Comparison of ENCODE assay signal across 18 mouse cellular contexts in the genomic region with DNA sequence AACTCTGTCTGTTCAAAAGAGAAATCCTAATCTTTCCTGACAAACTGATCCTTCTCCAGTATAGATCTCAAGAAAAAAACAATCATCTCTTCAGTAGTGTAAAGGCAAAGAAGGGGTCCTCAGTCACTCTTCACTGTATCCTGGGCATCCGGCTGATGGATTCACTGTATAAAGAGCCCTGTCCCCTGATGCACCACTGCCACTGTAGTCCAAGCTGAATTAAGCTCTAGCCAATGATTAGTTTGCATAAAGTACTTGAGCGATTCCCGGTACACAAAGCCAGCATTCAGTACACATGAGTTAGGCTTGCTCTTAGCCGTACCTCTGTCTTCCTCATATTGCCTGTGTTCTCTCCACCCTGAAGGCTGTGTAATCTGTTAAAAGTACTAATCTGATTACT.
DNase-seq lines count a peak whose midpoint lies in the region; ATAC-seq lines count a peak whose summit lies in the region.
"Had no signal": no experiment of that assay in that cellular context is flagged by ENCODE, and none has a peak within 500 bp of the region (broad histone marks: within the 10 kb centered on the region; RNA-seq: fewer than 3 reads in every experiment).

No protein-coding gene starts in this region.

- H3K9ac ChIP-seq in hindbrain, embryonic 13.5 days, result no peak overlapping the region
- H3K9ac ChIP-seq in hindbrain, embryonic 11.5 days (ENCODE audit: low read depth, low read length), result no peak overlapping the region
- H3K9ac ChIP-seq in hindbrain, embryonic 15.5 days, result no peak overlapping the region
- no peak overlapping the region for H3K9ac ChIP-seq in midbrain, embryonic 15.5 days
- H3K9ac ChIP-seq: heart, embryonic 15.5 days; limb, embryonic 12.5 days; liver, embryonic 13.5 days; lung, embryonic 15.5 days had no signal

- intact Hi-C loops in gastrocnemius, postnatal 36 days (cut with DNase I), result no loop called here

- 0 out of 2 replicates have a peak, but pooled peaks have one; percentile 49 for ATAC-seq in hindbrain, embryonic 13.5 days (ENCODE audit: low FRiP score)
- ATAC-seq in hindbrain, embryonic 11.5 days (ENCODE audit: low FRiP score), result no peak
- ATAC-seq in hindbrain, embryonic 15.5 days (ENCODE audit: low FRiP score, low read depth), result 0 out of 2 replicates have a peak, but pooled peaks have one; percentile 45
- ATAC-seq in midbrain, embryonic 15.5 days (replicated peaks), result no peak
- ATAC-seq: intestine, postnatal 0 days had no signal

- peak overlapping the region; percentile 45 for H3K27ac ChIP-seq in hindbrain, embryonic 13.5 days
- H3K27ac ChIP-seq in hindbrain, embryonic 11.5 days (ENCODE audit: low read depth, low read length), result no peak overlapping the region
- peak overlapping the region; percentile 52; the same call in 1 of the 2 replicates for H3K27ac ChIP-seq in hindbrain, embryonic 15.5 days (replicated peaks)
- peak overlapping the region; percentile 55 for H3K27ac ChIP-seq in midbrain, embryonic 15.5 days
- H3K27ac ChIP-seq: heart, embryonic 15.5 days; limb, embryonic 12.5 days; liver, embryonic 13.5 days; lung, embryonic 15.5 days; macrophage had no signal

- WGBS in hindbrain, embryonic 13.5 days, result 29% methylated on average over 4 of the region's 4 CpGs
- 44% methylated on average over 4 of the region's 4 CpGs for WGBS in hindbrain, embryonic 11.5 days
- WGBS in hindbrain, embryonic 15.5 days, result 26% methylated on average over 4 of the region's 4 CpGs
- 5% methylated on average over 4 of the region's 4 CpGs for WGBS in midbrain, embryonic 15.5 days

- no peaks in the 10 kb centered on the region for H3K9me3 ChIP-seq in hindbrain, embryonic 13.5 days
- H3K9me3 ChIP-seq in hindbrain, embryonic 11.5 days (ENCODE audit: control insufficient read depth, low read length), result no peaks in the 10 kb centered on the region
- H3K9me3 ChIP-seq in hindbrain, embryonic 15.5 days, result no peaks in the 10 kb centered on the region
- H3K9me3 ChIP-seq in midbrain, embryonic 15.5 days, result no peaks in the 10 kb centered on the region
- H3K9me3 ChIP-seq: heart, embryonic 15.5 days; liver, embryonic 13.5 days; lung, embryonic 15.5 days had no signal

- H3K27me3 ChIP-seq in hindbrain, embryonic 13.5 days, result no peaks in the 10 kb centered on the region
- H3K27me3 ChIP-seq in hindbrain, embryonic 11.5 days (ENCODE audit: control insufficient read depth, insufficient read depth, low read length), result no peaks in the 10 kb centered on the region
- H3K27me3 ChIP-seq in hindbrain, embryonic 15.5 days, result no peaks in the 10 kb centered on the region
- H3K27me3 ChIP-seq in midbrain, embryonic 15.5 days (replicated peaks), result no peaks in the 10 kb centered on the region
- H3K27me3 ChIP-seq: heart, embryonic 15.5 days; limb, embryonic 12.5 days; liver, embryonic 13.5 days had no signal

- H3K4me1 ChIP-seq in hindbrain, embryonic 13.5 days (replicated peaks), result peaks cover 22% of the 10 kb centered on the region
- H3K4me1 ChIP-seq in hindbrain, embryonic 11.5 days (replicated peaks; ENCODE audit: control insufficient read depth, insufficient read depth, low read length), result no peaks in the 10 kb centered on the region; the same call in 1 of the 2 replicates
- peaks cover 19% of the 10 kb centered on the region for H3K4me1 ChIP-seq in hindbrain, embryonic 15.5 days (replicated peaks)
- H3K4me1 ChIP-seq in midbrain, embryonic 15.5 days, result peaks cover 18% of the 10 kb centered on the region
- H3K4me1 ChIP-seq: heart, embryonic 15.5 days; liver, embryonic 13.5 days had no signal

- H3K4me3 ChIP-seq in hindbrain, embryonic 13.5 days, result no peak overlapping the region
- H3K4me3 ChIP-seq in hindbrain, embryonic 11.5 days (ENCODE audit: low read depth, low read length), result no peak overlapping the region
- no peak overlapping the region for H3K4me3 ChIP-seq in hindbrain, embryonic 15.5 days
- no peak overlapping the region for H3K4me3 ChIP-seq in midbrain, embryonic 15.5 days
- H3K4me3 ChIP-seq: heart, embryonic 15.5 days; limb, embryonic 12.5 days; liver, embryonic 13.5 days; lung, embryonic 15.5 days had no signal

- H3K36me3 ChIP-seq in hindbrain, embryonic 13.5 days, result peaks cover 7% of the 10 kb centered on the region; the same call in 1 of the 2 replicates
- H3K36me3 ChIP-seq in hindbrain, embryonic 11.5 days (ENCODE audit: control insufficient read depth, insufficient read depth, low read length), result no peaks in the 10 kb centered on the region
- 0 out of 2 replicates have a peak, but pooled peaks cover 2% of the 10 kb centered on the region for H3K36me3 ChIP-seq in hindbrain, embryonic 15.5 days
- H3K36me3 ChIP-seq in midbrain, embryonic 15.5 days (replicated peaks), result no peaks in the 10 kb centered on the region
- H3K36me3 ChIP-seq: limb, embryonic 12.5 days; liver, embryonic 13.5 days; lung, embryonic 15.5 days had no signal

- peak; percentile 14 for DNase-seq in embryo, embryonic 9.5 days (ENCODE audit: extremely low spot score)
- no peak for DNase-seq in embryo, embryonic 10.5 days (ENCODE audit: low spot score)
- DNase-seq in hindbrain, embryonic 11.5 days (ENCODE audit: low spot score), result no peak
- DNase-seq in gastrocnemius, postnatal 36 days, result no peak
- DNase-seq in liver, result no peak
- DNase-seq: adrenal gland, postnatal 10 days; cerebellum, adult 9-11 months; gastrocnemius, postnatal 25 days; liver, embryonic 13.5 days; right cerebral cortex, adult 18-20 months had no signal

- no peak overlapping the region for H3K4me2 ChIP-seq in hindbrain, embryonic 13.5 days
- H3K4me2 ChIP-seq in hindbrain, embryonic 11.5 days (replicated peaks; ENCODE audit: low read depth, low read length), result no peak overlapping the region
- H3K4me2 ChIP-seq in hindbrain, embryonic 15.5 days, result no peak overlapping the region
- H3K4me2 ChIP-seq in midbrain, embryonic 15.5 days, result no peak overlapping the region
- H3K4me2 ChIP-seq: heart, embryonic 15.5 days; limb, embryonic 12.5 days; liver, embryonic 13.5 days; lung, embryonic 15.5 days had no signal

Comparison
In these comparisons a context has a peak if more than half of its experiments do, and no peak if none do; other contexts are left out.
1. ATAC-seq: peak in hindbrain, embryonic 13.5 days (single experiment) and hindbrain, embryonic 15.5 days (single experiment); none in hindbrain, embryonic 11.5 days (single experiment) and midbrain, embryonic 15.5 days (single experiment).